Mouse (Mus musculus) myocyte (in vitro differentiated cells): ENCODE results near the gene Ccer2.

Source experiments
- CEBPB ChIP-seq: IDR thresholded peaks from 2 replicates; pipeline ENCODE4 v1.6.1; 2011; ENCODE audit warnings: mild to moderate bottlenecking, moderate library complexity; ENCODE audit not compliant: poor library complexity, insufficient read depth, severe bottlenecking
- E2F4 ChIP-seq: IDR thresholded peaks from one replicate; pipeline ENCODE4 v1.6.1; 2011; ENCODE audit warnings: mild to moderate bottlenecking, control low read depth, moderate library complexity; ENCODE audit not compliant: insufficient read depth
- MAX ChIP-seq: IDR thresholded peaks from one replicate; pipeline ENCODE4 v1.6.1; 2011; ENCODE audit warnings: low read depth, mild to moderate bottlenecking, control low read depth
- MYOD1 ChIP-seq, 3 experiments: IDR thresholded peaks; one replicate each; pipeline ENCODE4 v1.6.1; 2011; ENCODE audit warnings: control low read depth in 2 of 3, low read depth in 2 of 3, mild to moderate bottlenecking in 2 of 3, moderate library complexity in 1 of 3; ENCODE audit not compliant: insufficient read length in 2 of 3, control insufficient read depth in 1 of 3
- MYOG ChIP-seq, 3 experiments: IDR thresholded peaks; one replicate each; pipeline ENCODE4 v1.6.1; 2011; ENCODE audit warnings: control low read depth in 2 of 3, low read depth in 2 of 3, mild to moderate bottlenecking in 2 of 3; ENCODE audit not compliant: insufficient read length in 2 of 3, control insufficient read depth in 1 of 3, insufficient read depth in 1 of 3
- POLR2A ChIP-seq: IDR thresholded peaks from one replicate; pipeline ENCODE4 v1.6.1; 2011; ENCODE audit warnings: low read depth, mild to moderate bottlenecking, control low read depth, moderate library complexity; ENCODE audit not compliant: insufficient read length
- POLR2AphosphoS2 ChIP-seq: IDR thresholded peaks from one replicate; pipeline ENCODE4 v1.6.1; 2011; ENCODE audit warnings: low read depth, control low read depth; ENCODE audit not compliant: insufficient read length
- SRF ChIP-seq: IDR thresholded peaks from one replicate; pipeline ENCODE4 v1.6.1; 2011; ENCODE audit warnings: low read depth; ENCODE audit not compliant: control insufficient read depth, insufficient read length
- TCF12 ChIP-seq: IDR thresholded peaks from one replicate; pipeline ENCODE4 v1.6.1; 2011; ENCODE audit warnings: mild to moderate bottlenecking, control low read depth; ENCODE audit not compliant: poor library complexity, insufficient read depth, severe bottlenecking
- TCF3 ChIP-seq: IDR thresholded peaks from one replicate; pipeline ENCODE4 v1.6.1; 2011; ENCODE audit warnings: low read depth, control low read depth; ENCODE audit not compliant: insufficient read length
- USF1 ChIP-seq: IDR thresholded peaks from one replicate; pipeline ENCODE4 v1.6.1; 2011; ENCODE audit warnings: low read depth, mild to moderate bottlenecking, control low read depth, moderate library complexity

- TF ChIP-seq POLR2AphosphoS2 = no peak
- TF ChIP-seq POLR2A = no peak
- TF ChIP-seq MYOD1 (IDR thresholded peaks at IDR 0.05; ENCODE audit: control insufficient read depth in 1 of 3, insufficient read length in 2 of 3, low read depth in 2 of 3) = no peak
- no peak for TF ChIP-seq TCF3
- TF ChIP-seq CEBPB = no peak
- no peak for TF ChIP-seq MAX
- TF ChIP-seq SRF = no peak
- TF ChIP-seq E2F4 = no peak
- TF ChIP-seq TCF12 = no peak
- TF ChIP-seq USF1 = no peak
- TF ChIP-seq MYOG (IDR thresholded peaks at IDR 0.05; ENCODE audit: control insufficient read depth in 1 of 3, insufficient read depth in 1 of 3, insufficient read length in 2 of 3, low read depth in 2 of 3) = no peak
Measured at GRCm38 (mm10) chr7:28749935-28750334, 6.0 kb upstream of the Ccer2 start.
